Mouse (Mus musculus): Measurements from ENCODE around the gene 2510009E07Rik. TPM values are rescaled to one million over a fixed set of nuclear protein-coding genes. Genes with fewer than 3 reads are reported as not detected.

2510009E07Rik gene
- polyA plus RNA-seq, 1 experiment from 2014 or later: 12.8 TPM

DNA sequence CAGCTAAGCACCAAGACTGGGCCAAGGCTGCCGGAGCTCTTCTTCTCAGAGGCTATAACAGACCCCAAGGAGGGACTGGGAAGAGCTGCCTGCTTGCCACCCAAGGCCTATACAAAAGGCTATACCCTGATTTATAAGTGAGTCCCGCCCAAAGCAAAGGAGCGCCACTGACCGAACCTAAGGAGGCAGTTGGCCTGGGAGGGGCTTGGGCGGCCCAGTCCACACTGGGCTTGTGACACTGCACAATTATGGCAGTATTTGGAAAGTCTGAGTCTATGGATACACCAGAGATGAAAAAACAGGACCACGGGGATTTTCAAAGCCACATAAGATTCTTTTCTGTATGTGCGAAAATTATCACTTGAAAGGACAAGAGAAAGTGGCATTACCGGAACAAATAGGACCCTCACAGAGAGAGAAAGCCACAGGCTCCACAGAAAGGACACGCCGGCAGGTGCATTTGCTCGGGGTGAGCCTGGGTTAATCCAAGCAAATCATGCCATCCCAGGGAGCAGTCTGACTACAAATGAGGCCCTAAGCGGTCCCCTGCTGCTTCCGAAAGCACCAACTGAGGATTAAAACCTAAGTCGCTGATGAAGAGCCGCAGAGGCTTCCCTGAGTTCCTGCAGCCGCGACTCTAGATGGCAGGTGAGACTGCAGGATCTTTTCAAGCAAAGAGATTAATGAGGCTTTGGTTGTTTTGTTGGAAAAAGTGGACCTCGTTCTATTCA, 29.7 kb downstream of the 2510009E07Rik start:
- Histone ChIP-seq H3K27me3 (replicated peaks; ENCODE audit: control insufficient read depth, insufficient read depth, low read length) (no peaks in the 10 kb centered on the region), H3K4me3 (ENCODE audit: low read length) (no peak overlapping the region), H3K36me3 (ENCODE audit: control insufficient read depth, insufficient read depth, low read length) (no peaks in the 10 kb centered on the region), H3K4me2 (ENCODE audit: low read depth, low read length) (no peak overlapping the region), H3K9me3 (ENCODE audit: control insufficient read depth, low read length) (no peaks in the 10 kb centered on the region), H3K9ac (ENCODE audit: low read depth, low read length) (no peak overlapping the region), H3K27ac (ENCODE audit: low read length) (no peak overlapping the region), H3K4me1 (ENCODE audit: control insufficient read depth, insufficient read depth, low read length) (no peaks in the 10 kb centered on the region)
- no peak for ATAC-seq
- 40% methylated on average over 18 of the region's 18 CpGs for WGBS

DNA sequence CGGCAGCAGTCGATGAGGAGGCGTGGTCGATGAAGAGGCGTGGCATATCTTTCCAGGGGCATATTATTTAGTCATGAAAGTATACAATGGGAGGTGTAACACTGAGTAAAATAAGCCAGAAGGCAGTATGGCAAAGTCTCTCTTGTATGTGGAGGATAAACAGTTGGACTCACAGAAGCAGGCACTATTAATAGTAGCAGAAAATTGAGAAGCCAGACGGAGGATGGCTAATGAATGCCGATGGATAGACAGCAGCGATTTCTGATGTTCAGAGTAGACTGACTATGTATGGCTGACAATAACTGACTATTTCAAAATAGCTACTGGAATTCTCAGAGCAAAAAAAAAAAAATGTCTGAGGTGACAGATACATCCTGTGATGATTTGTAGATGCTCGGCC, 38.5 kb downstream of the 2510009E07Rik start:
- no peak for ATAC-seq
- no peak overlapping the region for H3K4me2 ChIP-seq (ENCODE audit: low read depth, low read length)
- 86% methylated on average over 9 of the region's 9 CpGs for WGBS
- H3K36me3 ChIP-seq (ENCODE audit: control insufficient read depth, insufficient read depth, low read length): no peaks in the 10 kb centered on the region
- H3K27me3 ChIP-seq (replicated peaks; ENCODE audit: control insufficient read depth, insufficient read depth, low read length): no peaks in the 10 kb centered on the region
- H3K9ac ChIP-seq (ENCODE audit: low read depth, low read length): no peak overlapping the region
- no peak overlapping the region for H3K27ac ChIP-seq (ENCODE audit: low read length)
- no peak overlapping the region for H3K4me3 ChIP-seq (ENCODE audit: low read length)
- no peaks in the 10 kb centered on the region for H3K9me3 ChIP-seq (ENCODE audit: control insufficient read depth, low read length)
- H3K4me1 ChIP-seq (ENCODE audit: control insufficient read depth, insufficient read depth, low read length): no peaks in the 10 kb centered on the region

DNA sequence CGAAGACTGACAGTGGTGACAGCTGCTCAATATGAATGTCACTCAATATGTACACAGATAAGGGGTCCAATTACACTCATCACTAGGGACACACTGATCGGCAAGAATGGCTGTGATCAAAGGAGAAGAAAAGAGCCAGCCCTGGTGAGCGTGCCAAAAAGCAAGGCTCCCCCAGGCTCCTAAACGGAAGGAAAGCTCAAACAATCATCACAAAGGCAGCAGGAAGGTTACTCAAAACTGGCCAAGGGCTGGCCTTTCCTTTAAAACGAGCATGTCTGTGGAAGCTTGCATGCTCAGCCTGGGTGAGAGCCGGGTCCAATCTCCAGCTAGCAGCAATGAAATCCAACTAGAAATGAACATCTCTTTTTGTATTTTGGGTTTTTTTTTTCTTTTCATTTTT, 39.2 kb downstream of the 2510009E07Rik start:
- no peak overlapping the region for H3K9ac ChIP-seq (ENCODE audit: low read depth, low read length)
- no peak overlapping the region for H3K27ac ChIP-seq (ENCODE audit: low read length)
- no peak overlapping the region for H3K4me3 ChIP-seq (ENCODE audit: low read length)
- no peaks in the 10 kb centered on the region for H3K27me3 ChIP-seq (replicated peaks; ENCODE audit: control insufficient read depth, insufficient read depth, low read length)
- no peaks in the 10 kb centered on the region for H3K4me1 ChIP-seq (ENCODE audit: control insufficient read depth, insufficient read depth, low read length)
- no peaks in the 10 kb centered on the region for H3K36me3 ChIP-seq (ENCODE audit: control insufficient read depth, insufficient read depth, low read length)
- WGBS: 55% methylated on average over 6 of the region's 6 CpGs
- ATAC-seq: no peak
- H3K9me3 ChIP-seq (ENCODE audit: control insufficient read depth, low read length): no peaks in the 10 kb centered on the region
- no peak overlapping the region for H3K4me2 ChIP-seq (ENCODE audit: low read depth, low read length)

DNA sequence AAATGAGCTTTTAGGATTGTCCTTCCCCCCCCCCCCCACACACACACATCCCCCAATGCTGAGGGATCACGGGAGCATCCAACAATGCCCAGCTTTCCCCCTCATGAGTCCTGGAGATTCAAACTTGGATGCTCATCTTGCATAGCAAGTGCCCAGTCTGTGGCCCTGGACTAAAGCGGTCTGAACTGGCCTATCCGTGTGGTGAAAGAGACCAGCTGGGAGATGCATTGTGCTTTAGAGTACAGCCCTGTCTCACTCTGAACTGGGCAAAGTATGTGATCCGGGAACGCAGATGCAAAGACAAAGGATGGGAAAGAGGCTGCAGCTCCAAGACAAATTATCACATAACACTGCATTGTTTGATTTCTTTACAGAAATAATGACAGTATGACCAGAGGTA, 40.1 kb downstream of the 2510009E07Rik start:
- 74% methylated on average over 5 of the region's 5 CpGs for WGBS
- Histone ChIP-seq H3K36me3 (ENCODE audit: control insufficient read depth, insufficient read depth, low read length) (no peaks in the 10 kb centered on the region), H3K27me3 (replicated peaks; ENCODE audit: control insufficient read depth, insufficient read depth, low read length) (no peaks in the 10 kb centered on the region), H3K4me1 (ENCODE audit: control insufficient read depth, insufficient read depth, low read length) (no peaks in the 10 kb centered on the region), H3K4me2 (ENCODE audit: low read depth, low read length) (no peak overlapping the region), H3K27ac (ENCODE audit: low read length) (no peak overlapping the region), H3K4me3 (ENCODE audit: low read length) (no peak overlapping the region), H3K9ac (ENCODE audit: low read depth, low read length) (no peak overlapping the region), H3K9me3 (ENCODE audit: control insufficient read depth, low read length) (no peaks in the 10 kb centered on the region)
- no peak for ATAC-seq

DNA sequence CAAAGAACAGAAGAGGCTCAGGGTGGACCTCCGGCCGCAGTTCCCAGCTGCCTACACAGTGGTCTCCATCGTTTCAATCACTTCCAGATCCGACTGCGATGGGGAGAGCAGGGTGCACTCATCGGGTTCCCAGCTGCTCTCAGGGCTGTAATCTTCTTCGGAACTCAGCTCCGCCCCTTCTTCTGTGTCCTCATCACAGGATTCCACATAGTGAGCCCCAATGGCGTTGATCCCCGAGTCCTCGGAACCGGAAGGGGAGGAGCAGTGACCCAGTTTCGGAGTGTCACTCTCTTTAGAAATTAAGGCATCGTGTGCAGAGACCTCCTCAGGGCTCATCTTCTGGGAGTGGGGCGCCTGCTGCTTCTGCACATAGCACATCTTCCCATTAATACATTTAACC, 41.3 kb downstream of the 2510009E07Rik start:
- H3K9me3 ChIP-seq (ENCODE audit: control insufficient read depth, low read length): no peaks in the 10 kb centered on the region
- H3K4me2 ChIP-seq (ENCODE audit: low read depth, low read length): no peak overlapping the region
- H3K27ac ChIP-seq (ENCODE audit: low read length): no peak overlapping the region
- no peak overlapping the region for H3K4me3 ChIP-seq (ENCODE audit: low read length)
- 78% methylated on average over 15 of the region's 15 CpGs for WGBS
- peaks cover under 1% of the 10 kb centered on the region; the same call in 1 of the 2 replicates for H3K36me3 ChIP-seq (ENCODE audit: control insufficient read depth, insufficient read depth, low read length)
- no peak for ATAC-seq
- H3K9ac ChIP-seq (ENCODE audit: low read depth, low read length): no peak overlapping the region
- no peaks in the 10 kb centered on the region for H3K27me3 ChIP-seq (replicated peaks; ENCODE audit: control insufficient read depth, insufficient read depth, low read length)
- H3K4me1 ChIP-seq (ENCODE audit: control insufficient read depth, insufficient read depth, low read length): no peaks in the 10 kb centered on the region

DNA sequence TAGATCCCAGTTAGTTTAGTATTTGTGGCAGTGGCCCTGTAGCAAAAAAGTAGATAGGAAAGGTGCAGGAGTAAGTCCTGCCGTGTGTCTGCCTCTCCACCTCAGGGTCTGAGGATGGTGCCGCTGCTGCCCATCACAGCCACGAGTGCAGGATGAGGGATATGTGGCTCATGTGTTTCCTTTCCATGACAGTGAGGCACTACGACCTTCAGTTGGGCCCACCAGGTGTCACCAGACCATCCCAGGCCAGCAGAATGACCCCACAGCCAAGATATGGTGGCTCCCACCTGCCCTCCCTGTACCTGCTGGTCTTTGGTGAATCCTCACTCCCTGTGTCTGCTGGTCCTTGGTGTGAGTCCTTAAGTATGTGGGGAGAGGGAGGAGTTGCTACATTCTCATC, 43.3 kb downstream of the 2510009E07Rik start:
- peaks cover 3% of the 10 kb centered on the region; the same call in 1 of the 2 replicates for H3K36me3 ChIP-seq (ENCODE audit: control insufficient read depth, insufficient read depth, low read length)
- H3K4me3 ChIP-seq (ENCODE audit: low read length): no peak overlapping the region
- H3K27me3 ChIP-seq (replicated peaks; ENCODE audit: control insufficient read depth, insufficient read depth, low read length): no peaks in the 10 kb centered on the region
- H3K4me1 ChIP-seq (ENCODE audit: control insufficient read depth, insufficient read depth, low read length): no peaks in the 10 kb centered on the region
- no peak overlapping the region for H3K4me2 ChIP-seq (ENCODE audit: low read depth, low read length)
- H3K27ac ChIP-seq (ENCODE audit: low read length): no peak overlapping the region
- H3K9ac ChIP-seq (ENCODE audit: low read depth, low read length): no peak overlapping the region
- no peaks in the 10 kb centered on the region for H3K9me3 ChIP-seq (ENCODE audit: control insufficient read depth, low read length)
- ATAC-seq: no peak
- WGBS: 83% methylated on average over 4 of the region's 4 CpGs

DNA sequence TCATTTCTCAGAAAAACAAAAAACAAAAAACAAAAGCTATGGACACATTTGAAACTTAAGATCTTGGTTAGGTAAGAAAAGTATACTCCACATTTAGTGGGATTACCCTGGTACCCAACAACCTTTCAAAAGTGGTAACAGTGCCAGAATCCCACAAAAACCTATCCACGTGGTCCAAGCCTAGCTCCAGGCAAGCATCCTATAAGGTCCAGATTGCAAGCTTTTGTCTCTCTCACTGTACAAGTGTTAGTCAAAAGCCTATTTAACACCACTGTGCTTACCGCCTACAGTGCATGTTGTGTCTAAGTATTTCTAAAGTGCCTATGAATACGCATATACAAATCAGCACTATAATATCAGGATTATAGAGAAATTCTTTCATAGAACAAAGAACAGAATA, 44.2 kb downstream of the 2510009E07Rik start:
- Histone ChIP-seq H3K27me3 (replicated peaks; ENCODE audit: control insufficient read depth, insufficient read depth, low read length) (no peaks in the 10 kb centered on the region), H3K4me2 (ENCODE audit: low read depth, low read length) (no peak overlapping the region), H3K36me3 (ENCODE audit: control insufficient read depth, insufficient read depth, low read length) (peaks cover 3% of the 10 kb centered on the region; the same call in 1 of the 2 replicates), H3K4me1 (ENCODE audit: control insufficient read depth, insufficient read depth, low read length) (no peaks in the 10 kb centered on the region; the same call in 1 of the 2 replicates), H3K9me3 (ENCODE audit: control insufficient read depth, low read length) (no peaks in the 10 kb centered on the region), H3K4me3 (ENCODE audit: low read length) (no peak overlapping the region), H3K27ac (ENCODE audit: low read length) (no peak overlapping the region), H3K9ac (ENCODE audit: low read depth, low read length) (no peak overlapping the region)
- WGBS: 89% methylated on average over 3 of the region's 3 CpGs
- no peak for ATAC-seq

DNA sequence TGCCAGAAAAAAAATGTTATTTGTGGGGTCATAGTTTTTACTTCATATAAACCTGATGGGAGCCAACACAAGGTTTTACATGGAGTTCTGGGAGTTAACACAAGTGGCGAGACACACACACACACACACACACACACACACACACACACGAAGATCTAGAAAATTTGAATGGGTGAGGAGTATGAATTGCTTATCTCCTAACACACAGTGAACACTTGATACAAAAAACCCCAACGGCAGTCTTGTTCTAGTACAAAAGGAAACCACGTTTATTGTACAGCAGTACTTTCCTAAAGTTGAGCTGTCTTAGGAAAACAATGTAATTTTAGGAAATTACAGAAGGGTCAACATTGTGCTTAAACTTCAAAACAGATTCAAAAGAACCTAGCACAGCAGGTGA, 45.7 kb downstream of the 2510009E07Rik start:
- H3K27me3 ChIP-seq (replicated peaks; ENCODE audit: control insufficient read depth, insufficient read depth, low read length): no peaks in the 10 kb centered on the region
- ATAC-seq: no peak
- H3K4me2 ChIP-seq (ENCODE audit: low read depth, low read length): no peak overlapping the region
- peaks cover 11% of the 10 kb centered on the region for H3K4me1 ChIP-seq (ENCODE audit: control insufficient read depth, insufficient read depth, low read length)
- H3K9ac ChIP-seq (ENCODE audit: low read depth, low read length): no peak overlapping the region
- no peak overlapping the region for H3K27ac ChIP-seq (ENCODE audit: low read length)
- H3K4me3 ChIP-seq (ENCODE audit: low read length): no peak overlapping the region
- WGBS: 85% methylated on average over 4 of the region's 4 CpGs
- no peaks in the 10 kb centered on the region for H3K9me3 ChIP-seq (ENCODE audit: control insufficient read depth, low read length)
- H3K36me3 ChIP-seq (ENCODE audit: control insufficient read depth, insufficient read depth, low read length): peaks cover 3% of the 10 kb centered on the region; the same call in 1 of the 2 replicates

DNA sequence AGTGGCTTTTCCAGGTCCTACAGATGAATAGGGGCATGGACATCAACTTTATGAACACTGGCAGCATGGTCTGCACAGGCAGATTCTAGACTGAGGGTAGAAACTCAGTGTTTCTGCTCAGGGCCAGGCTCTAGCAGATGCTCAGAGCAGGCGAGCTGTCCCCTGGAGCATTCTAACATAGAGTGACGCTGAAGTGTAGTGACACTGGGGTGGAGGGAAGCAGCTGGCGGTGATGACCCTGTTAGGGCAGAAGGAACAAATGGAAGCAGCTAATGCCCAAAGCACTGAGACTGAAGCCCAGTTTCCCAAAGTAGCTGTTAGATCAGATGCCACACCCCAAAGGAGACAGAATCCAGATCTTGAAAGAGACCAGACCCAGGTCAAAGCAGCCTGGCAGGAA, 48.0 kb downstream of the 2510009E07Rik start:
- Histone ChIP-seq H3K9ac (ENCODE audit: low read depth, low read length) (no peak overlapping the region), H3K4me3 (ENCODE audit: low read length) (no peak overlapping the region), H3K4me2 (ENCODE audit: low read depth, low read length) (no peak overlapping the region), H3K27ac (ENCODE audit: low read length) (no peak overlapping the region), H3K27me3 (replicated peaks; ENCODE audit: control insufficient read depth, insufficient read depth, low read length) (no peaks in the 10 kb centered on the region), H3K9me3 (ENCODE audit: control insufficient read depth, low read length) (no peaks in the 10 kb centered on the region), H3K4me1 (ENCODE audit: control insufficient read depth, insufficient read depth, low read length) (peaks cover 16% of the 10 kb centered on the region), H3K36me3 (ENCODE audit: control insufficient read depth, insufficient read depth, low read length) (peaks cover 3% of the 10 kb centered on the region; the same call in 1 of the 2 replicates)
- 74% methylated on average over 3 of the region's 3 CpGs for WGBS
- no peak for ATAC-seq

DNA sequence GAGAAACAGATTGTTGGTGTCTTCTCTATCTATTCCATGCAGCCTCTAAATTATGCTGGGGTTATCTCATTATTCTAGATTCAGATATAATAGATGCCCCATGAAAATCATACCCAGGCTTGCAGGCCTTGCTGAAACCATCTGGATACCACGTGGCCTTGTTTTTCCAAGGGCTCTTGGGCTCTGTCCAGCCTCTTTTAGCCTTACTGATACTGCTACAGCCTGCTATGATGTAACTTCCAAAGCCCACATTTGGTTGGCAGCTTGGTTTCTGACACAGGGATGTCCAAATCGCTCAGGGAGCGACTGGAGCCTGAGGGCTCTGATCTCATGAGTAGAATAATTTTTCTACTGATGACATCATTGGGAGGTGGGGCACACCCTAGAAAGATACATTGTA, 48.5 kb downstream of the 2510009E07Rik start:
- Histone ChIP-seq H3K9ac (ENCODE audit: low read depth, low read length) (no peak overlapping the region), H3K4me1 (ENCODE audit: control insufficient read depth, insufficient read depth, low read length) (peaks cover 16% of the 10 kb centered on the region), H3K4me2 (ENCODE audit: low read depth, low read length) (no peak overlapping the region), H3K36me3 (ENCODE audit: control insufficient read depth, insufficient read depth, low read length) (peaks cover 3% of the 10 kb centered on the region; the same call in 1 of the 2 replicates), H3K27ac (ENCODE audit: low read length) (no peak overlapping the region), H3K27me3 (replicated peaks; ENCODE audit: control insufficient read depth, insufficient read depth, low read length) (no peaks in the 10 kb centered on the region), H3K4me3 (ENCODE audit: low read length) (no peak overlapping the region), H3K9me3 (ENCODE audit: control insufficient read depth, low read length) (no peaks in the 10 kb centered on the region)
- 90% methylated on average over 3 of the region's 3 CpGs for WGBS
- no peak for ATAC-seq

All from intestine, embryonic 16.5 days (tissue).